Mouse (Mus musculus) retina, postnatal 7 days (tissue): Measurements from ENCODE around the gene Lrch1.

Experiments used
- DNase-seq: peaks from one replicate; pipeline ENCODE4 v3.0.0-alpha.2; 2012; ENCODE audit warnings: low read depth, low spot score

The Lrch1 gene

DNA sequence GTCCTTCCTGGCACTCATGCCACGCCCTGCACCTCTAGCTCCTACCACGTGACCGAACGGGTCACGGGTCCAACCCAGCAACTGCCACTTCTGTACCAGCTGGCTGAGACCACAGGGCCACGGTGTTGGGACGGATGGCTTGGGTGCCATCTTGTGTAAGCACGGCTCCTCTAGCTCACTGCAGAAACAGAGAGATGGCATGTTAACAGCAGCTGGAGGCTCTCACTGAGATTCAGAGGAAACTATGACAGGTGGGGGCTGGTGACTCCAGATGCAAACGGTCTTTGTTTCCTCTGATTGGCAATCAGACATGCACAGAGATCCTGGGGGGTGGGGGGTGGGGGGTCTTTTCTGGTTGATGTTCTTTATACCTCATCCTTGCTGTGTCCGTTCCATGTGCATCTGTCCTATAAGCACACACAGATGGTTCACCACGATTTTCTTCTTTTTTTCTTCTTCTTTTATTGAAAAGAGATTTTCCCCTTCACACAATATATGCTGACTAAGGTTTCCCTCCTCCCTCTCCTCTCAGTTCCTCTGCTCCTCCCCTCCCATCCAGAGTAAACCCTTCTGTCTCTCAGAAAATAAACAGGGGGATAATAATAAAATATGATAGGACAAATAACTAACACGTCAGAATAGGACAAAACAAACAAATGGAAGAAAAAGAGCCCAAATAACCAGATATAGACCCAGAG, 25.5 kb downstream of the Lrch1 start:
- DNase-seq = no peak

DNA sequence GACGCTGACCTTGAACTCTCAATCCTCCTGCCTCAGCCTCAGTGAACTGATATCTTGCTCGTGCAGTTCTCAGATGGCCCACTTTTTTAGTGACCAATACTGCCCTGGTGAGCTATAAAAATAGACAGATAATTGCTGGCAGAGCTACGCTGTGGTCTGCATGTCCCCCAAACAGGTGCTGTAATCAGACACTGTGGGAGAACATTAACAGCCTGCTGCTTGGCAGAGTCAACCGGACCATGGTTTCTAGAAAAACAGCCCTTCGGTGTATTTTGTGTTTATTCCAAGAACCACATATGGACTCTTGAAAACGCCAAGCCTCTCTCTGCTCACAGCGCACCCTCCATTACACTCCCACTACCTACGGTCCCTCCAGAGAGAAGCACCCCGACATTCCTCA, 26.2 kb downstream of the Lrch1 start:
- no peak for DNase-seq

DNA sequence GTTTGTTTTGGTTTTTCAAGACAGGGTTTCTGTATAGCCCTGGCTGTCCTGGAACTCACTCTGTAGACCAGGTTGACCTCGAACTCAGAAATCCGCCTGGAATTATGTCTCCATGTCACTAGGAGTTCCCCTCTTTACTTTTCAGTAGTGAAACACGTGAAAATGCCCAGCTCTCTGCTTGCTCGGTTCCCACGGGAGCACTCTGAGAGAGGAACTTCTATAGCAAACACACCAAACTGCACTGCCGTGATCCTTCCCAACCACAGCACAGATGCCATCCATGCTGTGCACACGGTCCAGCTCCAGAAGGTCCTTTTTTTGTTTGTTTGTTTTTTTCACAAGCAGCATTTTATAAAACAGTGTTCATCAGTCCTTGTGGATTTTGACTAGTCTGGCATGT, 28.5 kb downstream of the Lrch1 start:
- no peak for DNase-seq

DNA sequence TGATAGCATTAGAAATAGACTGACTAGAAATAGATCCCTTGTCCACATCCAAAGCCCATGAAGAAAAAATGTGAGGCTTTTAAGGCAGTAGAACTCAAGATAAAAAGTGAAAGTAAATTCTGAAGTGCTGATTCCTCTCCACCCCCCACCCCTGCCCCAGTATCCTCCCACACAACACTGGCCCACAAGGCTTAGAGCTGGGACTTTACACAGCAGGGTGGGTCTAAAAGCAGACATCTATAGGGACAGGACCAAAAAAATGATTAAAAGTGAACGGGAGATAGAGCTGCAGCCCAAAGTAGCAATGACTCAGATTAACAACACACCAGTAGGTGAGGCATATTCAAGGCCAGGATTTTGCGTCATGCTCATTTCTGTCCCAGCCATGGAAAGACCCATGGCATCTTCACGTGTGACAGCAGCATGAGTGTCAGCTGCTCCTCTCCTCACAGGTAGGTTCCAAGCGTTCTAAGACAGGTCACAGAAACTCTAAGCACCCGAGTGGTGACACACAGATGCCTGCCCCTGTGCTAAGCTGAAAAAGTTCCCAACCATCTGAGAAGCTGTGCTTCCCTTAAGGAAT, 29.1 kb downstream of the Lrch1 start:
- no peak for DNase-seq

DNA sequence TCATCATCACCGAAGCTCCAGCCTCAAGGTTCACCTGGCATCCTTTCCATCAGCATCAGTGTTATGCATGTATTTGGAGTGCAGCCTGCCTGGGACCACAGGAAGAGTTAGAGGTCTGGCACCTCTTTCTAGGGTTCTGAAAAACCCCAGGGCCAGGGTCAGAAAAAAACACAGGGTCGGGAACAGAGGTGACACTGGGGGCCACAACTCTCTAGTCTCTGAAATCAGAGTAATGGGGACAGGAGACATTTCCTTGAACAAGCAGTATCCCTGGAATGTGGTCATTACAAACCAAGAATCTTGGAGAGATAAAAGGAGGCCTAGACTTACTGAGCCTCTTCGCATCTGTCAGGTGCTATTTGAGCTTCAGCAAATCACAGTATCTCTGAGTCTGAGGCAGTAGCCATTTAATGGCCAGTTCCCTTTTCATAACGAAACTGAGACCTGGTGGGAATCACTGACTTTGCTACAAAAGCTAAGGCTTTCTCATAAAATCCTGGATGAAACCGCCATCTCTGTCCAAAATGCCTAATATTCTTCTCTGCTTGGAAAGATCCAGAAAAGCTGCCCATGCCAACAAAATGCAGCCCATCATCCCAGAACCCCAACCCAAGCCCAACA, 30.1 kb downstream of the Lrch1 start:
- no peak for DNase-seq

DNA sequence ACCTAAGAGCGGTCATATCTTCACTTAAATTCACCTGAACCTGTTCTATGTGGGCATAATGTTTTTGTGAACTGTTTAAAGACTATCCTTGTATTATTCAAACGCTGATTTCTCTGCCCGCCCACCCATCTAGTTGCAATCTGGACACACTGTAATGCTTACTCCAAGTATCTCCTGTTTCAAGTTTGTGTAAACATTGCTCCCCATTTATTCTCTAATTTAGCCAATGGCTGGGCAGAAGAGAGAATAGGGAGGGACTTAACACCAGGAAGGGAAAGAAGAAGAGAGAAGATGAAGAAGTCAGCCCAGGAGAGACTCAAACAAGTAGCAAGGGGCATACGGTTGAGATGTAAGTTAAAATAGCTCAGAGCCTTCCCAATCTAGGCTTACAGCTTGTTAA, 31.0 kb downstream of the Lrch1 start:
- DNase-seq = no peak

DNA sequence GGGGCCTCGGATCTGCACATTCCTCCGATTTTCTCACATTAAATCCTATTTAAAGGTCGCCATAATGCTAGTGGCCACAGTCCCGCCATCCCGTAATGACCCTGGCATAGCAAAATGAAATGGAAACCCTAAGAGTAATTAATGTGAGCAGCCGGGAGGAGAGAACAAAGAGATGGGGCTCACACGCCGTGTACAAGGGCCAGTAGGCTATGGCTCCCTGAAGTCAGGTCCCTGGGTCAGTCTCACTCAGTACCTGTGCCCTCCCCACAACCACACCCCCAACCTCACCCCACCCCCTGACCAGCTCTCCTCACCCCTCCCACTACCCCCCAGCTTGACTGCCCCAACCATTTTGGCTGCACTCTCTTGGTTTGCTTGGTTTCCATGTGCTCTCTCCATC, 31.6 kb downstream of the Lrch1 start:
- no peak for DNase-seq

DNA sequence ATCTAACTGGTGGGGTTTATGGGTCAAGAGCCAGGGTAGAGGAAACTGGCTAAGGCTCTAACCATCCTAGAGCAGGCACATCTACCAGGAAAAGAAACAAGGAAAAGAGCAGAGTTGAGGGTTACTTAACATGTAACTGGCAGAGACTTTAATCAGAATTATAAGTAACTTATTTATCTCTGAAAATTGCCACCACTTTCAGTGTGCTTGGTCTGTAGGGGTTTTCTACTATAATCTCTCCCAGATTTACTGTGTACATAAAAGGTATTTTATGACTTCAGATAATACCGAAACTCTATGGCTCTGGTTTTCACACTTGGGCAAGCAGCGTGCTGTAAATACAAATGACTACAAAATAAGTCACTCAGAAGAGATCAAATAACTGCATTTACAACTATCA, 32.0 kb downstream of the Lrch1 start:
- DNase-seq = no peak

DNA sequence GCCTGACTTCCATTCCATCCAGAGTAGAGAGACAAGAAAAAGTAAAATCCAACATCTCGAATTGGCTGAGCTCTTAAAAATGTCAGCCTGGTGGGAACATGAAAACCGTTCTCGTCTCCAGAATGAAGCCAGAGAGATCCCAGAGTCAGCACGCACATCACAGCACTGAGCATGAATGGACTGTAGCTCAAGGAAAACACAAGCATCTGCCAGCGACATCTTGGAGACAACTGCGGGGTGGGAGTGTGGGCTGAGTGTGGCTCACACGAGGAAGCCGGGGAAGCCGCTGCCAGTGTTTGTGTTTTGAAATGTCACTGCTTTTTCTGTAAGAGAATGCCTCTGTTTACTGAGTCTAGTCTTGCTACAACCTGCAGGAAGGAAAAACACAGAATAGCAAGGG, 32.7 kb downstream of the Lrch1 start:
- no peak for DNase-seq

DNA sequence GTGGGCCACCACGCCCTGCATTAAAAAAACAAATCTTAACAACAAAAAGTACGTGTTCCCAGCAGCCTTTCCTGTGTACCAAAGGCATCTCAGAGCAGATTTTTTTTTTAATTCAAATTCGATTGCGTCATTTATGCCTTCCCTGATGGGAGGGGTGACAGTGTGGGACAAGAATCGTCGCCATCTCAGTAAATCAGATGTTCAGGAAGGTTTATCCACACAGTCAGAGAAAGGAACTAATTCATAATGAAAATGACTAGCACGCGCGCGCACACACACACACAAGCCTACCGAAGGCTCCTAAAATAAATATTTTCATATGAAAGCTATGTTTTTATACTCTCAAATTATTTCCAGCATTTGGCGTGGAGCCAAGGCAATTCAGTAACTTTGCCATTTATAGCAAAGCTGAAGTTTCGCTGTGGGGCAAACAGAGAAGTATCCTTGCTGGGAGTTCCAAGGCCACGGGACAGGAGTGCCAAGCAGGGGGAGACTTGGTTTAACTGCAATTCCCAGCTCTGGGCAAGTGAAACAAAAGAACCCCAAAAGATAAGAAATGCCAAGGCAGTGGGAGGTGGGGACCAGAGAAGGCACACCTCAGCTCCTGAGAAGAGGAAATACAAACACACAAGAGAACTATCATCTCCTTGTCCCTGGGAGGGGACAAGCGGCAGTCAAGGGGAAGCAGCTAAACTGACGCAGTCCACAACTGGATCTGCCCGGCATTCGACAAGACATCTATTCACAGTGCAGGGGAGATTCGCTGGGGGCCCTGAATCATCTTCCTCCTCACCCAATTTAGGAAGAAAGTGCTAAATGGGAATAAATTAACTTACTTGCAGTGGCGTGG, 34.1 kb downstream of the Lrch1 start:
- DNase-seq = no peak

DNA sequence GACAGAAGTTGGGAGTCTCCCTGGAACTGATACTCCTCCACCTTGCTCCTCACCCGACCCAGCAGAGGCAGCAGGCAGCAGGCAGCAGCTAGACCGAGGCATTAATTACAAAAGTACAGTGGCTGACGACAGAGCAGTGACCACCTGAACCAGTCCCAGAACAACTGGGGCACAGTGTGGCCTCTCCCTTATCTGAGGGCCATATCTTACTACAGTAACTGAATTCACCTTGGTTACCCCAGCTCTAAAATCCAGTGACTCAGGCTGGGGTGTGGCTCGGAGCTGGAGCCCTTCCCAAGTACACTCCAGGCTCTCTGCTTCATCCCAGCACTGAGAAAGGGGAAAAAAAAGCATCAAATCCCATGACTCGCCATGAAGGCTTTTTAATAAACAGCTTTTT, 37.3 kb downstream of the Lrch1 start:
- no peak for DNase-seq

DNA sequence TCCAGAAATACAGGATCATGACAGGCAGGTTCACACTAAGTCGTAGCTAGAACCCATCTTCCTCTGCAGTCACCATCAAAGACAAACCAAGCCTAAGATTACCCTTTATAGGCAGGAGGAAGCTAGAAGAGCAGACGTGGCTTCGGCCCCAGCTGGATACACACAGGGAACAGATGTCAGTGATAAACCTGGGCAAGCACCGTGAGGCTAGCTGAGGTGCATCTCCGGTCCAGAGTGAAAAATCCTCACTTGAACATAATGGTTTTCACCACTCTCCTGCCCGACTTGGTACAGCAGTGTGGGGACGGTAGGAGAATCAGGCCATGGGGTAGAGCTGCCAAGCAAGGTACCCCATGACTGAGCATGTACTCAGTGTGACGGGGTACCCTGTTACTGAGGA, 38.7 kb downstream of the Lrch1 start:
- no peak for DNase-seq

DNA sequence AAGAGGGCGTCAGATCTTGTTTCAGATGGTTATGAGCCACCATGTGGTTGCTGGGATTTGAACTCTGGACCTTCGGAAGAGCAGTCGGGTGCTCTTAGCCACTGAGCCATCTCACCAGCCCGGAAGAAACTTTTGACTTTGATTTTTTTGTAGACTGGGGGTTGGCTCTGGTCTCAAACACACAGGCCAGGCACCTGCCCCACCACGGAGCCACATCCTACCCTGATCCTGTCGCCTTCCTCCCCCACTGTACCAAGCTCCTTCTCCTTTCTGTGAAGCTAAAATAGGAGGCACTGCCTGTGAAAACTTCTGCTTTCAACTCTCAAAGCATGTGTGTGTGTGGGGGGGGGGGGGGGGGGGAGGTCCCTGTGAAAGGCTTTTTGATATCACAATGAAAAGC, 39.4 kb downstream of the Lrch1 start:
- no peak for DNase-seq

DNA sequence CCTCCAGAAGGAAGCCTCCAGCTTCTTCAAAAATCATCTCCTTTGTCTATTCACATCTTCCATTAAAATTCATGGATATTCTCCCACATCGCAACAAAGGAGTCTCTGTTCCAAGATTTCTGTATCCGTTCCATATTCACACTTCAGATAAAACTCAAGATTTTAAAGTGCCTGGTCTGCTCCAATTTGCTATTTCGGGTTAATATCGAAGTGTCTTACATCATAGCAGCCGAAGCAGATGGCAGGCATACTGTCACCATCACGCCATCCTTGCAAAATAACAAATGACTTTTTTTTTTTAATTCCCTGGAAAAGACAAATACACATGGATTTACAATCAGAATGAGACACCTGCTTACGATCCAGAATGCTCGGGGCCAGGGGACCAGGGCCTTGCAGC, 40.0 kb downstream of the Lrch1 start:
- no peak for DNase-seq

DNA sequence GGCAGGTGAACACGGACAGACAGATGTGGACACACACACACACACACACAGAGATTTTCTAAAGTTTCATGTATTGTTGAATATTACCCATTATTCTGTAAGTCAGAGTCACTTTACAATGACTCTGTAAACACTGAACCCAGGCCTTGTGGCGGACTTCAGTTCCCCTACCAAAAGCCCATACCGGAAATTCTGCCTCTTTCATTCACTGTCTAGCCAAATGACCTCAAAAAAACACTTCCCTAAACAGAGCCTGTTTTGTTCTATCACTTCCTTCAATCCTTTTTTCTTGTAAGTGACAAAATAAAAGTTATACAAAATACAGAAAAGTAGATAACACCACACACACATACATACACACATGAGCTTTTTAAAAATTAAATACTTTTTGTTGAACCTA, 41.7 kb downstream of the Lrch1 start:
- DNase-seq = no peak

DNA sequence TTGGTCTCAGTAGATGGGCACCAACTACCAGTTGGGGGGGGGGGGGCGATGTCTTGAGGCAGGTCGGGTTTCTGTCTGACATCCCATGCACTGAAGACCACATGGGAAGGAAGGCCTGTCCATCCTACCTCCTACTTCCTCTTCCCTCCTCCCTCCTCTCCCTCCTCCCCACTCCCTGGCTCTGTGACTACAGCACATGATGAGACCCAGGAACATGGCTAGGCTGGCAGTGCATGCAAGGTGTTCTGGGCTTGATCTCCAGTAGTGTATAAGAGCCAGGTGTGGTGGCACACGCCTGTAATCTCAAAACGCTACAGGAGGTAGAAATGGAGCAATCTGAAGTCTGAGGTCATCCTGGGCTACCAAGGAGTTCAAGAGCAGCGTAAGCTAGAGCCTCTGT, 43.2 kb downstream of the Lrch1 start:
- DNase-seq = no peak

DNA sequence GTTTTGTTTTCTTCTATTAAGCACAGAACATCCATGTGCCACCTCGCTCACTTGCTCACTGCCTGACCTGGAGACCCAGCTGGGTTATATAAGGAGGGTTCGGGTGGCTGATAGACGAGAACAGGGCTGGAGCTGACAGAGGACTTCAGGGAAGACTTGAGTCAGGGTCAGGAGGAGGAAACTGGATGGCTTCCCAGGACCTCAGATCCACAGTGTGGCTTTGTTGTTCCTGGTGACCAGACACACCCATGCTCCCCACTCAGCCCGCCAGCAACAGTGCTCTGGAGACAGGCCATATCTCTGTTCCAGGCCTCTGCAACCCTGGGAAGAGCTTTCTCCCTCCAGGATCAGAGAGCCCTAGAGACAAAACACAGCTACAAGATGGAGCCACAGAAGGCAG, 44.6 kb downstream of the Lrch1 start:
- no peak for DNase-seq

DNA sequence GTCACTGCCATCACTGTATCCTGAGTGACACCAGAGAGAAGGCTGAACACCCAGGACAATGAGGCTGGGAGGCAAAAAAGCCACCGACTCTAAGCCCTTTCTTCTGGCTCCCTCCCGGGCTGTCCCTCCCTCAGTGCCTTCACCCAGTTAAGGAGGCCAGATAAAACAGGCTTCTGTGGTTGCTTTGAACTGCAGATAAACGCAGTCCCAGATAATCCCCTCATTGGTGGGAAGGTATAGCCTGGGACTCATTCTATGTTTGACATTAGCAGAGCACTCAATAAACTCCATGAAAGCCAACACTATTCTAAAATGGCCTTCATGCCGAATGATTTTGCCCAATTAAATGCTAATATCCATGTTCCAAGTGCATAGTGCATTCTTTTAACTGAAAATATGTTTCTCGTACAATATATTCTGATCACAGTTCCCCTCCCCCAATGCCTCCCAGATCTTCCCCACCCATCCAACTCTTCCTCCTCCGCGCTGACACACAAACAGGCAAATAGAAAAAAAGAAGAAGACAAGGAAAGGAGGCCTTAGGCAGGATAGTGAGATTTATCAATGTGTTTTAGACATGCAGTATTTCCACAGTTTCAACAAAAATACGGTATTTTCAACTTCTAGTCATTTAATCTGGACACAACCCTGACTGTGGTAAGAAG, 46.8 kb downstream of the Lrch1 start:
- no peak for DNase-seq

DNA sequence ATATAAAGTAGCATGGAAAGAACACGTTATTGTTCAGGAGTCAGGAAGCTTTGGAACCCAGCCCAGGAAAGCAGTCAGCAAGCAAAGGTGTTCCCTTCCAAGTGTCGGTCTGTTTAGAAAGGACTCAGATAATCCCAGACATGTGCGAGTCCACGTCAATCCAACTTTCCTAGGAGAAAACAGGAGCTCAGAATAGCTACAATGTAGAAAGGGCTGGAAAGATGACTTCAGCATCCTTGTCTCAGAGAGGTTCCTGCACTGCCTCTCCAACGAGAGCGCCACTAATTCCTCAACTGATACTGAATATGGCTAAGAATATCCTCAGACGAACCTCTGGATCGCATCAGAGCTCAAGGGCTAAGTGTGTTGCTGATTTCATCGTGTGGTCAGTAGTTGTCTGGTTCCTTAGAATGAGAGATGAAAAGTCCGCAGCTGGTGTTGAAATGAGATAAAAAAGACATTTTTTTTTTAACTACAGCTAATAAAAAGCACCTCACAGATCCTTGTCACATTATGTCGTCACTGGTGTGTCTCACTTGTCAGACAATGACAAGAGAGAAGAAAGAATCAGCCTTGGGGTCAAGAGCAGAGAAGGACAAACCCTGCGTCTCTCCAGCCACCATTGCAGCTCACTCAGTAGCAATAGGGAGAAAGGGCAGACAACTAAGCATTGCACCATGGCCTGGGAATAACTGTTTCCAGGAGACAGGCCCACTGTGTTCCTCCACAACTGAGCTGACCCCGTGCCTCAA, 47.5 kb downstream of the Lrch1 start:
- DNase-seq = no peak

DNA sequence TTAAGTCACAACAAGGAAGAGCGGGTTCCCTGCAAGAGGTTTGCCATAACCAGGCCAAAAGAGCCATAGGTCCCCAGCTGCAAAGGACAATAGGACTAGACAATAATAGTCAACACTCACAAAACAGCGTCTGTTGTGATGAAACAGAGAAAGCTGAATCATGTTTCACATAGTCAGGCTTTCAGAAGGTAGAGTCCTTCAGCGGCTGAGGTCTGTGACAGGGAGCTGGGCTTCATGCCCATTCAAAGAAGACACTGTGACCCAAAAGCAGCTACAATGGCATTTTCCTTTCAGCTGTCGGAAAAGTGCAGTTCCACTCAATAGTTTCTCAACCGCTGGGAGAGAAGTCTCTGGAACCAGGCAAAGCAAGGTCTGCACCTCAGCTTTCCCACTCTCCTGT, 48.7 kb downstream of the Lrch1 start:
- no peak for DNase-seq

DNA sequence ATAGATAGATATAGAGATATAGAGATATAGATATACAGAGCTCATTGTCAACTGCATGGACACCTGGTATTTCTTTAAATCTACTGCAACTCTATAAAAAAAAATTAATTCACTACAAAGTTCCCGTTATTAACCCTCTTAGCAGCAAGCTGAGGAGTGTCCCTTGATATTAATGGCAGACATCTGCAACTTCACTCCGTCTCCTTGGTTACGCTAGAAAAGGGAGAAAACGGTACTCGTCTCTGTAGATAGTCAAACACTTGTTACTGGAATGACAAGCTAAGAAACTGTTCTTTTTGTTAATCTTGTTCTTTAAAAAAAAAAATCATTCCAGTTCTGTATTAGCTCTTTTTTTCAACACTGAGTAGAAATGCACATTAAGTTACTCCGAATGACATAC, 54.0 kb downstream of the Lrch1 start:
- DNase-seq = no peak
